Mouse (Mus musculus) cerebellum, adult 9-10 months (tissue): ENCODE measurements around the gene Slc25a17.

Source experiments
- DNase-seq: peaks from one replicate; pipeline ENCODE4 v3.0.0; 2022

Gene Slc25a17

GRCm38 (mm10) chr15:81360345-81361021 is at the start of gene Slc25a17:
Gene Slc25a17, minus strand, starts transcription at chr15:81360812.
- DNase-seq: peak; percentile 94

DNA sequence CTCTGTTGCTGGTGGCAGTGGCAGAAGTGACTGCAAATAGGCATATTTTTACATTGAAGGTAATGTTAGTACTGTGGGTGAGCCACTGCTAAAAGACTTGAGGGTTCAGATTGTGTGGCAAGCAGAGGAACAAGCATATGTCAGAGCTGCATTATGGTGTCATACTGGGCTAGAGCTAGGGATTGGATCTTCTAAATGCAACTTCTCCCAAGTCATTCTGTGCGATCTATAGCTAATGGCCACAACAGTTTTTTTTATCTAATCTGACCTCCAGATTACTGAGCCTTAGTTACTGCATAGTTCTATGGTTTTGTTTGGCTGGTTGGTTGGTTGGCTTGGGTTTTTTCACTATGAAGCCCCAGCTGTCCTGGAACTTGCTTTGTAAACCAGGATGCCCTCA is 47.6 kb upstream of the Slc25a17 start, which contains the start of gene Dnajb7:
Gene Dnajb7 (minus strand): TSS at position 101 of the 400 bp plus-strand sequence.
- no peak for DNase-seq

DNA sequence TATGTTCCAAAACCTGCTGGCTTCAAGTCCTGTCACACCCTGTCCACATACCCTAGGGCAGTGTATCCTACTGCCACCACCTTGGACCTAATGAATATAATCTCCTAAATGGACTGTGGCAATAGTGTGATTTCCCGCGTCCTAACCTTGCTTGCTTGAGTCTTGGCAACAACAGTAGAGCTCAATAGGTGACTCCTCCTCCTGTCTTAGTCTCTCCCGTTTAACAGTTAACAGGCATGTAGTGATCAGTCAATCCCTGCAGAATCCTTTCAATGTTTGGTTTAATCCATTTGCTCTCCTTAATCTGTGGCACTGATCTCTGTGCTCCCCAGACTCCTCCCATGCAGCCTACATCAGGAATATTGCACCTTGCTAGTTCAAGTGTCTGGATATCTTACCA is 44.4 kb upstream of the Slc25a17 start:
- DNase-seq: no peak

GRCm38 (mm10) chr15:81399638-81400315 is 39.2 kb upstream of the Slc25a17 start, which contains the start of the genes St13 and Xpnpep3:
Gene St13, minus strand, starts transcription at chr15:81400077.
Gene Xpnpep3, plus strand, starts transcription at chr15:81400138.
- peak; percentile 96 for DNase-seq

DNA sequence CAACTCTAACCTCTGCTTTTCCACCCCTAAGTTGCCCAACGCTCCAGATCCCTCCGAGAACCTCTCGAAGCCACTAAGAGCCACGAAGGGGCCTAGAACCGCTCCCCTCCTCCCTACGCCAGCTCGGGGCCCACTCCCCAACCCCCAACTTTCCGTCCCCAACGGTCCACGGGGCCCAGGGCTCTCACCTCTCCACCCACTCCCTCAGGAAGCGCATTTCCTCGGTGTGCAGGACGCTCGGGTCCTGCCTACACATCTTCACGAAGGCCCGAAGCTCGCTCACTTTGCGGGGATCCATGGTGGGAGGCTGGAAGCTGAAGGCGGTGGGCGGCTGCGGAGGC is 38.7 kb upstream of the Slc25a17 start:
- DNase-seq: no peak

DNA sequence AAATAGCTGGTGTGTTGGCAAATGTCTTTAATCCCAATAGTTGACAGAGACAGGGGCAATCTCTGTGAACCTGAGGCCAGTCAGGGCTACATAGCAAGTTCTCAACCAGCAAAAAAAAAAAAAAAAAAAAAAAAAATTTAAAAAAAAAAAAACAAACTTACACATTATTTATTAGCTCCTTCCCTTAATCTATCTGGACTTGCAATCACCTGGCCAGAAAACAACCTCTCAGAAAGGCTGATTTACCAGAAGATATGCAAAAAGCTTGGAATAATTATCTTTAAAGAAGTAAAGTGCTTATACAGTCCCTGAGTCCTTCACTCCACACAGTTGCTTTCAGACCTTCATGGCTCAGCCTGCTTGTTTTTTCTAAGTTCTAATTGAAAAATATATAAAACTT is 37.6 kb upstream of the Slc25a17 start:
- DNase-seq: peak; percentile 9

GRCm38 (mm10) chr15:81394211-81394915 is 33.8 kb upstream of the Slc25a17 start:
- no peak for DNase-seq

- no peak for DNase-seq
These were observed 32.4 kb upstream of the Slc25a17 start for GRCm38 (mm10) chr15:81392997-81393396.

DNA sequence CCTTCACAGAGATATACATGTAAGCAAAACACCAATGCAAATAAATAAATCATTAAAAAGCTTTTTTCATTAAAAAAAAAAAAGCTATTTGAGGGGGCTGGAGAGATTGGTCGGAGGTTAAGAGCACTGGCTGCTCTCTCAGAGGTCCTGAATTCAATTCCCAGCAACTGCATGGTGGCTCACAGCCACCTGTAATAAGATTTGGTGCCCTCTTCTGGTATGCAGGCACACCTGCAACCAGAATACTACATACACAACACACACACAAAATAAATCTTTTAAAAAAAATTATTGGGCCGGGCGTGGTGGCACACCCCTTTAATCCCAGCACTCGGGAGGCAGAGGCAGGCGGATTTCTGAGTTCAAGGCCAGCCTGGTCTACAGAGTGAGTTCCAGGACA is 25.7 kb upstream of the Slc25a17 start:
- DNase-seq: no peak

GRCm38 (mm10) chr15:81378845-81379244 is 18.2 kb upstream of the Slc25a17 start:
- no peak for DNase-seq

GRCm38 (mm10) chr15:81374621-81375020 is 14.0 kb upstream of the Slc25a17 start:
- DNase-seq: no peak

GRCm38 (mm10) chr15:81370356-81370755 is 9.7 kb upstream of the Slc25a17 start:
- DNase-seq: no peak

- DNase-seq: no peak
These were observed 8.0 kb upstream of the Slc25a17 start for GRCm38 (mm10) chr15:81368601-81369000.

- DNase-seq: no peak
These were observed 5.6 kb upstream of the Slc25a17 start for GRCm38 (mm10) chr15:81366241-81366640.

DNA sequence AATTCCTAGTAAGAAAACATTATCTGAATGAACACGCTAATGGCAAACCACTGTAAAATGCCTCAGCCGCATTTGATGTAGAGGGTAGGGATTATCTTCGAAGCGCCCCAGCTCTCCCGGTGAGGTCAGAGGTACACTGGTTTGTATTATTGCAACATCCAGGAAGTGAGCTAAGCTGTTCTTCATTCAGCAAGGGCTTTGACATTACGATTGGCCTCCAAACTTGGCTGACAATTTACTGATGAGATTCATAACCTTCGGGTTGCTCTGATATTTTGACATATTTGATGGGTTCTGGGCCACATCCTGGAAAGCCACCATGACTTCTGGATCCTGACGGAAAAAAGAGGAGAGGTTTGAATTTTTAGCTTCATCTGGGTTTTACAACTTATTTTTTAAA is 4.6 kb upstream of the Slc25a17 start:
- no peak for DNase-seq

GRCm38 (mm10) chr15:81364271-81364670 is 3.7 kb upstream of the Slc25a17 start:
- DNase-seq: no peak

GRCm38 (mm10) chr15:81362501-81362900 is 1.9 kb upstream of the Slc25a17 start:
- DNase-seq: no peak

DNA sequence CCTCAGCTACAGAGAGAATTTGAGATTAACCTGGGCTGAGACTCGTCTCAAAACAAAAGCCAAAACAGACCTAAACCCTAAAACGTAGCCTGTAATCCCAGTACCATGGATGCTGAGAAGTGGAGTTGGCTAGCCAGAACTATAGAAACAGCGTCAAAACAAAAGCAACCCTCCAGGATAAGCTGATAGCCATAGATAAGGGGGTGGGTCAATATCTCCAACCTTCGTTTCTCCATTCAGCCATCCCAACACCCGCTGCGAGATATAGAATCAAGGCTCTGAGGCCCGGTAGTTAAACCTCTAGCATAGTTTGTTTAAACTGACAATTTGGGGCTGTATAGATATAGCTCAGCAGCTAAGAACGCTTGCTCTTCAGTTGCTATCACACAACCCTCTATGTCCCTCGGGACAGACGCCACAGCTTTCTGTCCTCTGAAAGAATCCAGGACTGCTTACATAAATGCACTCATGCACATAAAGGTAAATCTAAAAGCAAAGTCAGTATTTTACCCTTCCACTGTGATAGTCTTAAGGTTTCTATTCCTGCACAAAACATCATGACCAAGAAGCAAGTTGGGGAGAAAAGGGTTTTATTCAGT is 904 bp upstream of the Slc25a17 start:
- DNase-seq: peak; percentile 14

GRCm38 (mm10) chr15:81361022-81361404 is 401 bp upstream of the Slc25a17 start:
- no peak for DNase-seq

GRCm38 (mm10) chr15:81359421-81359820 is 1.2 kb downstream of the Slc25a17 start:
- no peak for DNase-seq

GRCm38 (mm10) chr15:81358943-81359342 is 1.7 kb downstream of the Slc25a17 start:
- no peak for DNase-seq

DNA sequence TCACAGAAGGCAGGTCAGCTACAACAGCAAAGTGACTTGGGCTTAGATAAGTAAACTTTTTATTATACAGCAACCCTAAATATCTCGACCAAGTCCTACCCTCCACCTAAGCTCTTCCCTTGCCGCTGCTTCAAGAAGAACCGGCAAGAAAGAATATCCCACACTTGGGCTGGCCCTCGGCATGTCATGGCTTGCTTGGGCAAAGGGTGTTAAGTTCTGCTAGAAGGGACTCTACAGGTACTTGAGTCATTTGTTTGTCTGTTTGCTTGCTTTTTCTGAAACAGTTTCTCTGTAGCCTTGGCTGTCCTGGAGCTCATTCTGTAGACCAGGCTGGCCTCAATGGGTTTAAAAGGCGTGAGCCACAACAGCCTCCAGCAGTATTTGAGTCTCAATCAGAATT is 3.7 kb downstream of the Slc25a17 start:
- DNase-seq: no peak

DNA sequence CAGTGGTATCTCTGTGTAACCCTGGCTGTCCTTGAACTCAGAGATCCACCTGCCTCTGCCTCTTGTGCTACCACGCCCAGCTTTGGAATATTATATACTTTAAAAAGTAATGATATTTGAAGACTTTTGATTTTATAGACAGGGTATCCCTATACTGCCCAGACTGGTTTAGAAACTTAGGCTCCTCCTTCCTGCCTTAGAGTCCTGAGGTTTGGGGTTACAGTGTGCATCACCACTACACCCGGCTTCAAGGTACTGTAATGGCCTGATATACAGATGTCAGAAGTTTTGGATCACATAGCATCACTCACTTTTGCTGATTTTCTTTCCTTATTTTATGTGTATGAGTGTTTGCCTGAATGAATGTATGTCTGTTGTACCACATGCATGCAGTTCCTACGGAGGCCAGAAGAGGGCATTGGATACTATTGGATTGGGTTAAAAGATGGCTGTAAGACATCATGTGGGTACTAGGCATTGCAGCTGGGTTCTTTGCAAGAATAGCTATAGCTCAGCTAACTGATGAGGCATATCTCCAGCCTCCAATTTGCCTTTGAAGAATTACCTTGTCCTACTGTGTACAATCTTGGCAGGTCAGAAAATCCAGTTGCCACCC is 5.4 kb downstream of the Slc25a17 start:
- peak; percentile 26 for DNase-seq
